Comparison of ENCODE assay signal across 8 mouse cellular contexts in the genomic region with DNA sequence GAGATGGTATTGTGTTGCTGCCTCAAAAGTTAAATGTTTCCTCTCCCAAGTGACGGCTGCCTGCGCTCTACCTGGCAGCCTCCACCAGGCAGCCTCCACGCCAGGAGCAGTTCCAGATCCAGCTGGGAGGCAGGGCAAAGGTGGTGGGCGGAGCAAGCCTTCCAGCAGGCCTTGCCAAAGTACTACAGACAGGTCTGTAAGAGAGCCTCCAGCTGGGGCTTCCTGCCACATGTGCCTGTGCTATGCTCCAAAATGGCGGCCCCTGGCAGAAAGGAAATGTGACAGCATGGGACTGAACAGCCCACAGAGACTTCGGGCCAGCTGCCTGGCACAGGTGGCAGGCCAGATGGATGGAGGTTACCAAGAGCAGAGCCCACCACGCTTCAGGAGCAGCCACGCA. TPM values are rescaled to one million over a fixed set of nuclear protein-coding genes. Genes with fewer than 3 reads are reported as not detected.
A peak's percentile ranks its signal among the peaks of the same experiment; 100 is the strongest.
DNase-seq lines count a peak whose midpoint lies in the region; ATAC-seq and TF ChIP-seq lines count a peak whose summit lies in the region.
"Had no signal": no experiment of that assay in that cellular context is flagged by ENCODE, and none has a peak within 500 bp of the region (broad histone marks: within the 10 kb centered on the region; RNA-seq: fewer than 3 reads in every experiment).

No protein-coding gene starts in this region.

- no peak overlapping the region for H3K27ac ChIP-seq in midbrain, embryonic 11.5 days (ENCODE audit: low read depth, low read length)
- no peak overlapping the region for H3K27ac ChIP-seq in midbrain, embryonic 13.5 days
- H3K27ac ChIP-seq in hindbrain, postnatal 0 days: no peak overlapping the region
- no peak overlapping the region for H3K27ac ChIP-seq in stomach, embryonic 16.5 days (ENCODE audit: low read length)
- H3K27ac ChIP-seq: liver, embryonic 13.5 days had no signal

- H3K4me1 ChIP-seq in midbrain, embryonic 11.5 days (ENCODE audit: control insufficient read depth, insufficient read depth, low read length): no peaks in the 10 kb centered on the region
- H3K4me1 ChIP-seq in midbrain, embryonic 13.5 days (replicated peaks): peaks cover 15% of the 10 kb centered on the region
- H3K4me1 ChIP-seq in hindbrain, postnatal 0 days (ENCODE audit: insufficient read depth, low read length): no peaks in the 10 kb centered on the region
- H3K4me1 ChIP-seq in stomach, embryonic 16.5 days (ENCODE audit: control insufficient read depth, insufficient read depth, low read length): 0 out of 2 replicates have a peak, but pooled peaks cover 3% of the 10 kb centered on the region
- H3K4me1 ChIP-seq: liver, embryonic 13.5 days had no signal

- no peak overlapping the region for H3K9ac ChIP-seq in midbrain, embryonic 11.5 days (ENCODE audit: low read length)
- no peak overlapping the region for H3K9ac ChIP-seq in midbrain, embryonic 13.5 days (replicated peaks)
- H3K9ac ChIP-seq in hindbrain, postnatal 0 days (replicated peaks; ENCODE audit: low read length): no peak overlapping the region
- H3K9ac ChIP-seq in stomach, embryonic 16.5 days (ENCODE audit: low read length): no peak overlapping the region
- H3K9ac ChIP-seq: liver, embryonic 13.5 days had no signal

- DNase-seq in midbrain, embryonic 11.5 days (ENCODE audit: low spot score, missing footprints): peak; percentile 41
- DNase-seq in cerebellum, adult 11 months: peak; percentile 22
- peak; percentile 78 for DNase-seq in hindbrain, postnatal 0 days (ENCODE audit: low spot score)
- DNase-seq: liver, embryonic 13.5 days had no signal

- H3K4me2 ChIP-seq in midbrain, embryonic 11.5 days: no peak overlapping the region
- H3K4me2 ChIP-seq in midbrain, embryonic 13.5 days (replicated peaks): no peak overlapping the region
- 0 out of 2 replicates have a peak overlapping the region, but pooled peaks have one; percentile 5 for H3K4me2 ChIP-seq in hindbrain, postnatal 0 days (ENCODE audit: low read depth, low read length)
- no peak overlapping the region for H3K4me2 ChIP-seq in stomach, embryonic 16.5 days (ENCODE audit: low read depth, low read length)
- H3K4me2 ChIP-seq: liver, embryonic 13.5 days had no signal

- no peaks in the 10 kb centered on the region for H3K9me3 ChIP-seq in midbrain, embryonic 11.5 days (ENCODE audit: control insufficient read depth, low read length)
- no peaks in the 10 kb centered on the region for H3K9me3 ChIP-seq in midbrain, embryonic 13.5 days
- H3K9me3 ChIP-seq in hindbrain, postnatal 0 days (ENCODE audit: low read length): no peaks in the 10 kb centered on the region
- no peaks in the 10 kb centered on the region for H3K9me3 ChIP-seq in stomach, embryonic 16.5 days (replicated peaks; ENCODE audit: control insufficient read depth, low read length)
- H3K9me3 ChIP-seq: liver, embryonic 13.5 days had no signal

- no peak for ATAC-seq in midbrain, embryonic 11.5 days (ENCODE audit: low FRiP score)
- ATAC-seq in midbrain, embryonic 13.5 days: no peak
- ATAC-seq in hindbrain, postnatal 0 days: peak; percentile 84
- peak; percentile 69; the same call in 1 of the 2 replicates for ATAC-seq in stomach, embryonic 16.5 days (ENCODE audit: insufficient read depth, low FRiP score)
- no peak for ATAC-seq in megakaryocyte progenitor cell, adult 5-6 weeks (replicated peaks; ENCODE audit: poor library complexity)
- ATAC-seq in erythroid progenitor cell, adult 5-6 weeks (replicated peaks; ENCODE audit: low FRiP score, poor library complexity, severe bottlenecking): no peak

- no peaks in the 10 kb centered on the region; the same call in 1 of the 2 replicates for H3K36me3 ChIP-seq in midbrain, embryonic 11.5 days (ENCODE audit: control insufficient read depth, insufficient read depth, low read length)
- peaks cover 24% of the 10 kb centered on the region for H3K36me3 ChIP-seq in midbrain, embryonic 13.5 days
- H3K36me3 ChIP-seq in hindbrain, postnatal 0 days (ENCODE audit: insufficient read depth, low read length): no peaks in the 10 kb centered on the region; the same call in 1 of the 2 replicates
- H3K36me3 ChIP-seq in stomach, embryonic 16.5 days (ENCODE audit: control insufficient read depth, insufficient read depth, low read length): no peaks in the 10 kb centered on the region

- no peaks in the 10 kb centered on the region for H3K27me3 ChIP-seq in midbrain, embryonic 11.5 days (ENCODE audit: control insufficient read depth, insufficient read depth, low read length)
- H3K27me3 ChIP-seq in midbrain, embryonic 13.5 days: no peaks in the 10 kb centered on the region
- no peaks in the 10 kb centered on the region for H3K27me3 ChIP-seq in hindbrain, postnatal 0 days (ENCODE audit: insufficient read depth, low read length)
- H3K27me3 ChIP-seq in stomach, embryonic 16.5 days (ENCODE audit: control insufficient read depth, insufficient read depth, low read length): no peaks in the 10 kb centered on the region
- H3K27me3 ChIP-seq: liver, embryonic 13.5 days had no signal

- WGBS in midbrain, embryonic 11.5 days: 85% methylated on average over 8 of the region's 8 CpGs
- 83% methylated on average over 8 of the region's 8 CpGs for WGBS in midbrain, embryonic 13.5 days
- 62% methylated on average over 8 of the region's 8 CpGs for WGBS in hindbrain, postnatal 0 days
- WGBS in stomach, embryonic 16.5 days: 74% methylated on average over 8 of the region's 8 CpGs

- H3K4me3 ChIP-seq in midbrain, embryonic 11.5 days (ENCODE audit: low read depth, low read length): no peak overlapping the region
- H3K4me3 ChIP-seq in midbrain, embryonic 13.5 days (replicated peaks): no peak overlapping the region
- no peak overlapping the region for H3K4me3 ChIP-seq in hindbrain, postnatal 0 days (ENCODE audit: low read length)
- no peak overlapping the region for H3K4me3 ChIP-seq in stomach, embryonic 16.5 days (replicated peaks; ENCODE audit: low read length)
- H3K4me3 ChIP-seq: liver, embryonic 13.5 days had no signal

- TF ChIP-seq CTCF in hindbrain, postnatal 0 days (IDR thresholded peaks at IDR 0.05; ENCODE audit: low read depth): no peak

RNA-seq across cellular contexts. Expression of gene Mad1l1, which starts 39.0 kb away (rescaled TPM):
- 37.5 and 44.2 TPM in 2 replicates for polyA plus RNA-seq in midbrain, embryonic 11.5 days (2014; fragmentation: Nextera tagmentation; extraction: Ambion mirVana)
- polyA plus RNA-seq in midbrain, embryonic 13.5 days (2015; fragmentation: Nextera tagmentation; extraction: Ambion mirVana): 39.7 and 40.7 TPM in 2 replicates
- total RNA-seq in hindbrain, postnatal 0 days (2014; rRNA removed): 18.6 and 29.1 TPM in 2 replicates
- 27.2 and 30.9 TPM in 2 replicates for polyA plus RNA-seq in hindbrain, postnatal 0 days (2015; fragmentation: Nextera tagmentation; extraction: Ambion mirVana)
- 37.4 and 38.6 TPM in 2 replicates for polyA plus RNA-seq in stomach, embryonic 16.5 days (2015; fragmentation: Nextera tagmentation; extraction: Ambion mirVana)
- total RNA-seq in megakaryocyte progenitor cell, adult 5-6 weeks (2015): 11.2 and 11.8 TPM in 2 replicates
- 63.1 and 65.3 TPM in 2 replicates for total RNA-seq in megakaryocyte progenitor cell, adult 5-6 weeks (2017)
- total RNA-seq in erythroid progenitor cell, adult 5-6 weeks (2015; ENCODE audit: low replicate concordance): 25.9 and 29.3 TPM in 2 replicates
- total RNA-seq in erythroid progenitor cell, adult 5-6 weeks (2017; ENCODE audit: low replicate concordance): 113 and 134 TPM in 2 replicates

RNA-seq across cellular contexts. Expression of gene Nudt1, which starts 39.1 kb away (rescaled TPM):
- 41.2 and 48.5 TPM in 2 replicates for polyA plus RNA-seq in midbrain, embryonic 11.5 days (2014; fragmentation: Nextera tagmentation; extraction: Ambion mirVana)
- polyA plus RNA-seq in midbrain, embryonic 13.5 days (2015; fragmentation: Nextera tagmentation; extraction: Ambion mirVana): 28.6 and 31.9 TPM in 2 replicates
- 7.5 and 8.7 TPM in 2 replicates for total RNA-seq in hindbrain, postnatal 0 days (2014; rRNA removed)
- polyA plus RNA-seq in hindbrain, postnatal 0 days (2015; fragmentation: Nextera tagmentation; extraction: Ambion mirVana): 19.7 and 21.4 TPM in 2 replicates
- polyA plus RNA-seq in stomach, embryonic 16.5 days (2015; fragmentation: Nextera tagmentation; extraction: Ambion mirVana): 37.0 and 38.4 TPM in 2 replicates
- total RNA-seq in megakaryocyte progenitor cell, adult 5-6 weeks (2015): 31.3 and 44.1 TPM in 2 replicates
- total RNA-seq in megakaryocyte progenitor cell, adult 5-6 weeks (2017): 49.1 and 58.7 TPM in 2 replicates
- 11.5 and 14.7 TPM in 2 replicates for total RNA-seq in erythroid progenitor cell, adult 5-6 weeks (2015; ENCODE audit: low replicate concordance)
- 7.1 and 10.1 TPM in 2 replicates for total RNA-seq in erythroid progenitor cell, adult 5-6 weeks (2017; ENCODE audit: low replicate concordance)

RNA-seq across cellular contexts. Expression of gene Mrm2, which starts 49.3 kb away (rescaled TPM):
- 21.4 and 22.4 TPM in 2 replicates for polyA plus RNA-seq in midbrain, embryonic 11.5 days (2014; fragmentation: Nextera tagmentation; extraction: Ambion mirVana)
- polyA plus RNA-seq in midbrain, embryonic 13.5 days (2015; fragmentation: Nextera tagmentation; extraction: Ambion mirVana): 18.6 and 23.5 TPM in 2 replicates
- total RNA-seq in hindbrain, postnatal 0 days (2014; rRNA removed): 14.5 and 15.6 TPM in 2 replicates
- polyA plus RNA-seq in hindbrain, postnatal 0 days (2015; fragmentation: Nextera tagmentation; extraction: Ambion mirVana): 15.0 and 15.8 TPM in 2 replicates
- polyA plus RNA-seq in stomach, embryonic 16.5 days (2015; fragmentation: Nextera tagmentation; extraction: Ambion mirVana): 16.0 and 17.2 TPM in 2 replicates
- 4.0 and 5.8 TPM in 2 replicates for total RNA-seq in megakaryocyte progenitor cell, adult 5-6 weeks (2015)
- 6.7 and 9.6 TPM in 2 replicates for total RNA-seq in megakaryocyte progenitor cell, adult 5-6 weeks (2017)
- total RNA-seq in erythroid progenitor cell, adult 5-6 weeks (2015; ENCODE audit: low replicate concordance): 3.6 TPM in 1 of 2 replicates, not detected in the other
- total RNA-seq in erythroid progenitor cell, adult 5-6 weeks (2017; ENCODE audit: low replicate concordance): 1.4 and 2.4 TPM in 2 replicates

Comparison
In these comparisons a context has a peak if more than half of its experiments do, and no peak if none do; other contexts are left out.
1. ATAC-seq: peak in hindbrain, postnatal 0 days (single experiment) and stomach, embryonic 16.5 days (single experiment); none in midbrain, embryonic 11.5 days (single experiment), midbrain, embryonic 13.5 days (single experiment), megakaryocyte progenitor cell, adult 5-6 weeks (single experiment) and erythroid progenitor cell, adult 5-6 weeks (single experiment).
2. DNase-seq: peak in every context shown above with its lines; median percentile 78 in hindbrain, postnatal 0 days; 41 in midbrain, embryonic 11.5 days; 22 in cerebellum, adult 11 months.